Mouse (Mus musculus) urinary bladder, postnatal 25 days (tissue): ENCODE data around the gene 4632433K11Rik.
"Not testable (repeated sequence)": the region's sequence is repeated elsewhere in the genome, so short reads cannot be mapped to it uniquely, and the experiment has no call there.

Experiments
- DNase-seq: peaks from one replicate; pipeline ENCODE4 v3.0.0; 2022; ENCODE audit warnings: low spot score

The 4632433K11Rik gene

GRCm38 (mm10) chr7:5033818-5034217 is at the start of gene 4632433K11Rik:
4632433K11Rik (plus strand) TSS chr7:5034118.
- DNase-seq, result no peak

- no peak for DNase-seq
These were observed 45.7 kb upstream of the 4632433K11Rik start for GRCm38 (mm10) chr7:4988250-4988649.

- DNase-seq, result no peak
These were observed 40.4 kb upstream of the 4632433K11Rik start for GRCm38 (mm10) chr7:4993347-4993998.

- no peak for DNase-seq
These were observed 39.7 kb upstream of the 4632433K11Rik start for GRCm38 (mm10) chr7:4993999-4994788.

- DNase-seq, result no peak
These were observed 38.5 kb upstream of the 4632433K11Rik start for GRCm38 (mm10) chr7:4995268-4996002.

- DNase-seq, result peak; percentile 93
These were observed 37.7 kb upstream of the 4632433K11Rik start, which contains the start of gene Zfp579 for GRCm38 (mm10) chr7:4996003-4996895. Zfp579 (minus strand) TSS chr7:4996158.

- no peak for DNase-seq
These were observed 37.0 kb upstream of the 4632433K11Rik start for GRCm38 (mm10) chr7:4996934-4997333.

GRCm38 (mm10) chr7:4999876-5000275 is 34.0 kb upstream of the 4632433K11Rik start:
- no peak for DNase-seq

- not testable (repeated sequence) for DNase-seq
These were observed 31.0 kb upstream of the 4632433K11Rik start for GRCm38 (mm10) chr7:5002876-5003275.

- DNase-seq, result no peak
These were observed 25.7 kb upstream of the 4632433K11Rik start for GRCm38 (mm10) chr7:5008229-5008628.

GRCm38 (mm10) chr7:5012681-5013513 is 21.0 kb upstream of the 4632433K11Rik start:
- no peak for DNase-seq

- DNase-seq, result peak; percentile 97
These were observed 19.4 kb upstream of the 4632433K11Rik start, which contains the start of the genes Zfp524 and Fiz1 for GRCm38 (mm10) chr7:5014251-5015117. Zfp524 (plus strand) TSS chr7:5014415. Fiz1 (minus strand) TSS chr7:5014697.

- DNase-seq, result peak; percentile 89
These were observed 18.6 kb upstream of the 4632433K11Rik start, which contains the start of gene Gm44973 for GRCm38 (mm10) chr7:5015118-5016001. Gm44973 (plus strand) TSS chr7:5015496.

GRCm38 (mm10) chr7:5016057-5016456 is 17.9 kb upstream of the 4632433K11Rik start:
- no peak for DNase-seq

- no peak for DNase-seq
These were observed 17.0 kb upstream of the 4632433K11Rik start for GRCm38 (mm10) chr7:5016920-5017319.

- no peak for DNase-seq
These were observed 16.6 kb upstream of the 4632433K11Rik start for GRCm38 (mm10) chr7:5017352-5017751.

- no peak for DNase-seq
These were observed 16.0 kb upstream of the 4632433K11Rik start for GRCm38 (mm10) chr7:5017931-5018330.

GRCm38 (mm10) chr7:5019576-5019975 is 14.3 kb upstream of the 4632433K11Rik start:
- DNase-seq, result not testable (repeated sequence)
